Mouse (Mus musculus) lung, embryonic 14.5 days (tissue): ENCODE results near the gene Sap25. TPM values are rescaled to one million over a fixed set of nuclear protein-coding genes. Genes with fewer than 3 reads are reported as not detected.

Experiments used
- ATAC-seq: fragments of 200-750 bp; cut with Nextera tagmentation; 2 replicates; pipeline ENCODE4 v1.8.0; 2017; ENCODE audit warnings: mild to moderate bottlenecking, moderate TSS enrichment, moderate library complexity; ENCODE audit not compliant: insufficient read depth
- DNase-seq: peaks from one replicate; pipeline ENCODE4 v3.0.0-alpha.2; 2015
- H3K27ac ChIP-seq: fragments of 300-500 bp; sonication (generic); 2 replicates; pipeline ENCODE4 v1.5.1; 2014; ENCODE audit warnings: low read depth, mild to moderate bottlenecking, moderate library complexity
- H3K27me3 ChIP-seq: fragments of 300-500 bp; sonication (generic); 2 replicates; pipeline ENCODE4 v1.6.1; 2014; ENCODE audit warnings: low read length, control low read depth; ENCODE audit not compliant: insufficient read depth
- H3K36me3 ChIP-seq: fragments of 300-500 bp; sonication (generic); 2 replicates; pipeline ENCODE4 v1.6.1; 2014; ENCODE audit warnings: control low read depth; ENCODE audit not compliant: insufficient read depth
- H3K4me1 ChIP-seq: fragments of 300-500 bp; sonication (generic); 2 replicates; pipeline ENCODE4 v1.6.1; 2014; ENCODE audit warnings: antibody characterized with exemption, control low read depth; ENCODE audit not compliant: insufficient read depth
- H3K4me2 ChIP-seq: fragments of 300-500 bp; sonication (generic); 2 replicates; pipeline ENCODE4 v1.6.1; 2014; ENCODE audit warnings: mild to moderate bottlenecking
- H3K4me3 ChIP-seq: fragments of 300-500 bp; sonication (generic); 2 replicates; pipeline ENCODE4 v1.5.1; 2014; ENCODE audit warnings: low read depth, low read length
- H3K9ac ChIP-seq: fragments of 300-500 bp; sonication (generic); 2 replicates; pipeline ENCODE4 v1.6.1; 2014
- H3K9me3 ChIP-seq: fragments of 300-500 bp; sonication (generic); 2 replicates; pipeline ENCODE4 v1.6.1; 2016; ENCODE audit warnings: low read depth, low read length, control low read depth
- CTCF ChIP-seq: IDR thresholded peaks from 2 replicates; pipeline ENCODE4 v1.5.1; 2016; ENCODE audit warnings: antibody characterized with exemption, low read depth
- WGBS: fragments of 180-500 bp; shearing (Covaris S2); extraction: QIAGEN DNeasy Blood & Tissue Kit; methylation state at CpG from one replicate; pipeline ENCODE4 v1.1.7; 2014; 5-methylcytosine and 5-hydroxymethylcytosine counted together
- polyA plus RNA-seq: library from polyadenylated mRNA; unstranded; fragments of >200 nt; fragmentation: Nextera tagmentation; extraction: Ambion mirVana; gene quantifications from 2 replicates; pipeline ENCODE4 v1.2.1, GENCODE M21; 2014

Gene Sap25
- polyA plus RNA-seq, 1 experiment from 2014 or later: 8.1 TPM

- H3K4me1 ChIP-seq: peaks cover 5% of the 10 kb centered on the region; the same call in 1 of the 2 replicates
- DNase-seq: peak; percentile 99
- peak within 1 kb of the TSS; percentile 66 for H3K9ac ChIP-seq
- H3K9me3 ChIP-seq: no peaks in the 10 kb centered on the region
- H3K27ac ChIP-seq: peak within 1 kb of the TSS; percentile 88
- H3K36me3 ChIP-seq: peaks cover 23% of the 10 kb centered on the region
- H3K27me3 ChIP-seq: no peaks in the 10 kb centered on the region
- H3K4me3 ChIP-seq: peak within 1 kb of the TSS; percentile 66
- under 1% methylated on average over 41 of the region's 41 CpGs for WGBS
- H3K4me2 ChIP-seq: peak within 1 kb of the TSS; percentile 82
- peak; percentile 95 for ATAC-seq
- no peak for TF ChIP-seq CTCF
These were observed 40.3 kb upstream of the Sap25 start, which contains the start of gene Mospd3 for GRCm38 (mm10) chr5:137600619-137601364. TSS of gene Mospd3 (minus strand) at chr5:137601058.

DNA sequence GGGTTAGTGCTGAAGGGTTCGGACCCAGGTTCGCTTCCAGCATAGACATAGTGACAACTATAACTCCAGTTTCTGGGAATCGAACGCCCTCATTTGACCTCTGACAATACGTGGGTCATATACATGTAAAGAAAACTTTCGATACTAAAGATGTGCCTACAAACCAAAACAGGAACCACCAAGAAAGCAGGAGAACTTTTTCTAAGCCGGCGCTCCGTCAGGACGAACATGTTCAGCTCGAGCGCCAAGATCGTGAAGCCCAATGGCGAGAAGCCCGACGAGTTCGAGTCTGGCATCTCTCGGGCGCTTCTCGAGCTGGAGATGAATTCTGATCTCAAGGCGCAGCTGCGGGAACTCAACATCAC, 39.8 kb upstream of the Sap25 start:
- under 1% methylated on average over 22 of the region's 22 CpGs for WGBS
- TF ChIP-seq CTCF: no peak
- Histone ChIP-seq H3K4me2 (peak overlapping the region; percentile 82), H3K9me3 (no peaks in the 10 kb centered on the region), H3K27me3 (no peaks in the 10 kb centered on the region), H3K27ac (peak overlapping the region; percentile 81), H3K36me3 (peaks cover 27% of the 10 kb centered on the region), H3K4me3 (peak overlapping the region; percentile 66), H3K4me1 (peaks cover 5% of the 10 kb centered on the region; the same call in 1 of the 2 replicates), H3K9ac (peak overlapping the region; percentile 61)
- ATAC-seq: no peak
- DNase-seq: peak; percentile 76

- peaks cover 35% of the 10 kb centered on the region for H3K4me1 ChIP-seq
- H3K27me3 ChIP-seq: no peaks in the 10 kb centered on the region
- 24% methylated on average over 26 of the region's 26 CpGs for WGBS
- peak overlapping the region; percentile 14 for H3K4me3 ChIP-seq
- H3K4me2 ChIP-seq: peak overlapping the region; percentile 70
- ATAC-seq (no peak), DNase-seq (peak; percentile 37)
- peaks cover 40% of the 10 kb centered on the region for H3K36me3 ChIP-seq
- H3K9me3 ChIP-seq: no peaks in the 10 kb centered on the region
- no peak overlapping the region for H3K27ac ChIP-seq
- peak overlapping the region; percentile 48 for H3K9ac ChIP-seq
- TF ChIP-seq CTCF: no peak
These were observed 33.1 kb upstream of the Sap25 start for GRCm38 (mm10) chr5:137607860-137608653.

GRCm38 (mm10) chr5:137608654-137609190, 32.4 kb upstream of the Sap25 start:
- DNase-seq (no peak), ATAC-seq (no peak)
- 21% methylated on average over 23 of the region's 23 CpGs for WGBS
- peaks cover 35% of the 10 kb centered on the region for H3K4me1 ChIP-seq
- H3K9ac ChIP-seq: peak overlapping the region; percentile 48
- TF ChIP-seq CTCF: peak; percentile 41
- H3K36me3 ChIP-seq: peaks cover 40% of the 10 kb centered on the region
- H3K9me3 ChIP-seq: no peaks in the 10 kb centered on the region
- H3K27ac ChIP-seq: no peak overlapping the region
- no peaks in the 10 kb centered on the region for H3K27me3 ChIP-seq
- peak overlapping the region; percentile 70 for H3K4me2 ChIP-seq
- H3K4me3 ChIP-seq: peak overlapping the region; percentile 14

GRCm38 (mm10) chr5:137609292-137609691, 31.8 kb upstream of the Sap25 start:
- H3K9me3 ChIP-seq: no peaks in the 10 kb centered on the region
- peak overlapping the region; percentile 42 for H3K4me3 ChIP-seq
- H3K9ac ChIP-seq: no peak overlapping the region
- H3K27me3 ChIP-seq: no peaks in the 10 kb centered on the region
- 63% methylated on average over 3 of the region's 3 CpGs for WGBS
- H3K4me2 ChIP-seq: peak overlapping the region; percentile 70
- no peak for ATAC-seq
- H3K27ac ChIP-seq: no peak overlapping the region
- no peak for DNase-seq
- peaks cover 36% of the 10 kb centered on the region for H3K36me3 ChIP-seq
- H3K4me1 ChIP-seq: peaks cover 35% of the 10 kb centered on the region
- no peak for TF ChIP-seq CTCF

- Histone ChIP-seq H3K4me3 (peak overlapping the region; percentile 42), H3K9me3 (no peaks in the 10 kb centered on the region), H3K36me3 (peaks cover 30% of the 10 kb centered on the region), H3K27ac (peak overlapping the region; percentile 96), H3K27me3 (no peaks in the 10 kb centered on the region), H3K4me2 (peak overlapping the region; percentile 70), H3K4me1 (peaks cover 35% of the 10 kb centered on the region), H3K9ac (peak overlapping the region; percentile 56)
- 40% methylated on average over 4 of the region's 4 CpGs for WGBS
- TF ChIP-seq CTCF: no peak
- no peak for ATAC-seq
- no peak for DNase-seq
These were observed 31.1 kb upstream of the Sap25 start for GRCm38 (mm10) chr5:137610056-137610455.
